Mouse (Mus musculus): ENCODE results near the gene Sox2. TPM values are rescaled to one million over a fixed set of nuclear protein-coding genes. Genes with fewer than 3 reads are reported as not detected.

Sox2 gene
- total and polyA plus RNA-seq, 3 experiments = not detected

- Histone ChIP-seq H3K9ac (ENCODE audit: control insufficient read depth, low read depth, low read length, poor library complexity, severe bottlenecking) (no peak overlapping the region), H3K4me3 (ENCODE audit: control insufficient read depth in 1 of 2, insufficient read depth in 1 of 2, low read depth in 2 of 2, low read length in 2 of 2) (no peak overlapping the region), H3K9me3 (replicated peaks; ENCODE audit: insufficient read depth, low read length) (no peaks in the 10 kb centered on the region), H3K27ac (ENCODE audit: control insufficient read depth, low read depth, low read length) (no peak overlapping the region), H3K79me2 (ENCODE audit: control insufficient read depth, insufficient read depth, low read length, poor library complexity) (no peaks in the 10 kb centered on the region), H3K36me3 (ENCODE audit: control insufficient read depth in 1 of 2, insufficient read depth in 2 of 2, low read length in 2 of 2) (no peaks in the 10 kb centered on the region), H3K4me1 (ENCODE audit: control insufficient read depth in 1 of 2, insufficient read depth in 2 of 2, low read length in 2 of 2) (no peaks in the 10 kb centered on the region), H3K27me3 (ENCODE audit: control insufficient read depth in 1 of 2, insufficient read depth in 2 of 2, low read length in 2 of 2) (no peaks in the 10 kb centered on the region)
- no peak for DNase-seq (ENCODE audit: low read depth, low spot score)
- no peak for TF ChIP-seq KAT2A (conservative IDR thresholded peaks at IDR 0.05; ENCODE audit: low read depth, low read length)
- no peak for TF ChIP-seq RAD21 (IDR thresholded peaks at IDR 0.05; ENCODE audit: low read depth, low read length)
- no peak for TF ChIP-seq MAZ (IDR thresholded peaks at IDR 0.05; ENCODE audit: low read depth, low read length)
These were observed 15.8 kb downstream of the Sox2 start for GRCm38 (mm10) chr3:34665751-34666665.

DNA sequence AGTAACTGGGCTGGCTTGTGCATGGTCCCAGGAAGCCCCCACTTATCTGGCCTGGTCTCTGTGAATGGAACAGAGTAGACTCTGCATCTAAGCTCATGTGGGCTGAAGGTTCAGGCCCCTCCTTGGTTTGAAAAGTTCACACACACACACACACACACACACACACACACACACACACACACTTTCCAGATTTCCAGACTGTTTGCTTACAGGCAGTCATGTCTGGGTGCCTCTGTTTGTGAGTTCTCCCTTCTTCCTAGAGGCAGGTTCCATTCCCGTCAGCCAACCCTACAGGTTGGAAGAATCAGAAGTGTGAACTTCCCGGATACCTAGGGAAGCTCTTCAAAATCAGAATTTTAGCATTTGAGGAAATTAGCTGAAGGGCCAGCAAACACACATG is 17.0 kb downstream of the Sox2 start:
- Histone ChIP-seq H3K36me3 (ENCODE audit: control insufficient read depth in 1 of 2, insufficient read depth in 2 of 2, low read length in 2 of 2) (no peaks in the 10 kb centered on the region), H3K9me3 (replicated peaks; ENCODE audit: insufficient read depth, low read length) (no peaks in the 10 kb centered on the region), H3K79me2 (ENCODE audit: control insufficient read depth, insufficient read depth, low read length, poor library complexity) (no peaks in the 10 kb centered on the region), H3K27ac (ENCODE audit: control insufficient read depth, low read depth, low read length) (no peak overlapping the region), H3K9ac (ENCODE audit: control insufficient read depth, low read depth, low read length, poor library complexity, severe bottlenecking) (no peak overlapping the region), H3K4me3 (ENCODE audit: control insufficient read depth in 1 of 2, insufficient read depth in 1 of 2, low read depth in 2 of 2, low read length in 2 of 2) (no peak overlapping the region), H3K27me3 (ENCODE audit: control insufficient read depth in 1 of 2, insufficient read depth in 2 of 2, low read length in 2 of 2) (no peaks in the 10 kb centered on the region), H3K4me1 (ENCODE audit: control insufficient read depth in 1 of 2, insufficient read depth in 2 of 2, low read length in 2 of 2) (no peaks in the 10 kb centered on the region)
- DNase-seq (ENCODE audit: low read depth, low spot score) = no peak
- TF ChIP-seq EP300 (IDR thresholded peaks at IDR 0.05; ENCODE audit: low read depth in 1 of 2, low read length in 2 of 2) (no peak), CHD1 (IDR thresholded peaks at IDR 0.05; ENCODE audit: low read depth, low read length) (no peak)

DNA sequence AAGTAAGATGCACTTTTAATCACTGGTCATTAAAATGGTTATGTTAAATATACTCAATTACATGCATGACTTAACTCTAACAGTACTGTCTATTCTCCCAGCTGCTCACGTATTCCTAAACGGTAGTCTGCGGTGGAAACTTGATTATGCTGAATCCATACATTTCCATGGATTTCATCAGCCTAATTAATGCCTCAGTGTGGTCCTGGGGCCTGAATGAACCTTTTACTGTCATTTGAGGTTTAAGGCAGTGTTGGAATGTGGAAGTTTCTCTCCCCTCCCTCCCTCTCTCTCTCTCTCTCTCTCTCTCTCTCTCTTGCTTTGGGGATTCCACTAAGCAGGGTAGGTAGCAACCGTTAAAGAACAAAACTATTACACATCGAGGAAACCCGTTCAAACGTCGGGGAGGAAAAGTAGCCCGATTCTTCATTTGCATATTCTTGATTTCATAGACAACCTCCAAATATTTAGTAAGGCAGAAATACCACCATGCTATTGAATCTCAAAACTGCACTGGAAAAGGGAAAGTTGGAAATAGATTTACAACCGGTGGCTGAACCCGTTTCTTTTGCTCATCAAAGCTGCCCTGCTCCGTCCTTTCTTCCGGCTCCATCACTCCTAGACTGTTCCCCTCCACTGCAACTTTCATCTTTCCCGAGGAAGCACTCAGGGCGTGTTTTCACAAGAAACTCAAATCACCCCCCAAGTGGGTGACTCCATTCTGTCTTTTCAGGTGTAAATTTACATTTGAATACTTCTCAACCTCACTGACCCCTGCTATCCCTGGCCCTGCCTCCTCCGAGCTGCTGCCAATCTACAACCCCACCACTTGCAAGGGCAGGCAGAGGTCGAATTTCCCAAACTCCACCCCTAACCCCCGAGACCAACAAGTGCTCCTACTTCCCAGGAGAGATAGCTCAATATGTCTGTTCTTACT is 17.9 kb downstream of the Sox2 start:
- Histone ChIP-seq H3K79me2 (ENCODE audit: control insufficient read depth, insufficient read depth, low read length, poor library complexity) (no peaks in the 10 kb centered on the region), H3K4me1 (ENCODE audit: control insufficient read depth in 1 of 2, insufficient read depth in 2 of 2, low read length in 2 of 2) (no peaks in the 10 kb centered on the region), H3K9ac (ENCODE audit: control insufficient read depth, low read depth, low read length, poor library complexity, severe bottlenecking) (no peak overlapping the region), H3K4me3 (ENCODE audit: control insufficient read depth in 1 of 2, insufficient read depth in 1 of 2, low read depth in 2 of 2, low read length in 2 of 2) (no peak overlapping the region), H3K9me3 (replicated peaks; ENCODE audit: insufficient read depth, low read length) (no peaks in the 10 kb centered on the region), H3K27me3 (ENCODE audit: control insufficient read depth in 1 of 2, insufficient read depth in 2 of 2, low read length in 2 of 2) (no peaks in the 10 kb centered on the region), H3K27ac (ENCODE audit: control insufficient read depth, low read depth, low read length) (no peak overlapping the region), H3K36me3 (ENCODE audit: control insufficient read depth in 1 of 2, insufficient read depth in 2 of 2, low read length in 2 of 2) (no peaks in the 10 kb centered on the region)
- no peak for DNase-seq (ENCODE audit: low read depth, low spot score)
- TF ChIP-seq MAFK (IDR thresholded peaks at IDR 0.05; ENCODE audit: borderline replicate concordance, low read depth, low read length) = no peak
- no peak for TF ChIP-seq USF1 (IDR thresholded peaks at IDR 0.05; ENCODE audit: low read depth, low read length)
- TF ChIP-seq HCFC1 (IDR thresholded peaks at IDR 0.05; ENCODE audit: low read depth, low read length) = no peak
- no peak for TF ChIP-seq E2F4 (IDR thresholded peaks at IDR 0.05; ENCODE audit: borderline replicate concordance, low read depth, low read length)

Data from MEL (cell line).